Mouse (Mus musculus): Measurements from ENCODE around the gene Tbx10. TPM values are rescaled to one million over a fixed set of nuclear protein-coding genes. Genes with fewer than 3 reads are reported as not detected.

The Tbx10 gene
- polyA plus RNA-seq, 1 experiment from 2014 or later, result not detected

- Histone ChIP-seq H3K27ac (ENCODE audit: low read length) (no peak overlapping the region), H3K4me1 (ENCODE audit: insufficient read depth, low read depth, low read length) (peaks cover 5% of the 10 kb centered on the region; the same call in 1 of the 2 replicates), H3K36me3 (ENCODE audit: insufficient read depth, low read length) (peaks cover 10% of the 10 kb centered on the region), H3K4me3 (ENCODE audit: low read depth, low read length) (no peak overlapping the region), H3K9ac (replicated peaks; ENCODE audit: low read depth) (no peak overlapping the region), H3K27me3 (replicated peaks; ENCODE audit: insufficient read depth, low read length) (no peaks in the 10 kb centered on the region), H3K9me3 (ENCODE audit: low read length) (no peaks in the 10 kb centered on the region), H3K4me2 (replicated peaks; ENCODE audit: low read depth, low read length) (no peak overlapping the region)
- TF ChIP-seq CTCF (IDR thresholded peaks at IDR 0.05), result no peak
- 73% methylated on average over 12 of the region's 12 CpGs for WGBS
- ATAC-seq (no peak), DNase-seq (ENCODE audit: low spot score) (no peak)
Measured at GRCm38 (mm10) chr19:4003641-4004040, 11.1 kb downstream of the Tbx10 start.

DNA sequence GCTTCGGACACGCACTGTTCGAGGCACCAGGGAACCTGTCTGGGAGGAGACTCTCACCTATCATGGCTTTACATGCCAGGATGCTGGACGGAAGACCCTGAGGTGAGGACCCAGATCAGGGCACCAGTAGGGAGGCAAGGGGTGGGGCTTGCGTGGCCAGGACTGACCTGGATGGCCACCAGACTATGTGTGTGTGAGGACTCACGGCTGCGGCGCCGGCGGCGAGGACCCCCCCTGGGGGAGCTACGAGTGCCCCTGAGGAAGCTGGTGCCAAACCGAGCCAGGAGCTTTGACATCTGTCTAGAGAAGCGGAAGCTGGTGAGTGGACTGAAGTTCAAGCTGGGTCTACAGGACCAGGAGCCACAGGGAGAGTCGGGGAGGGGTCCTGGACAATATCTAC lies 11.8 kb downstream of the Tbx10 start:
- Histone ChIP-seq H3K4me3 (ENCODE audit: low read depth, low read length) (no peak overlapping the region), H3K36me3 (ENCODE audit: insufficient read depth, low read length) (peaks cover 17% of the 10 kb centered on the region), H3K27ac (ENCODE audit: low read length) (no peak overlapping the region), H3K4me2 (replicated peaks; ENCODE audit: low read depth, low read length) (no peak overlapping the region), H3K4me1 (ENCODE audit: insufficient read depth, low read depth, low read length) (peaks cover 5% of the 10 kb centered on the region; the same call in 1 of the 2 replicates), H3K27me3 (replicated peaks; ENCODE audit: insufficient read depth, low read length) (no peaks in the 10 kb centered on the region), H3K9ac (replicated peaks; ENCODE audit: low read depth) (no peak overlapping the region), H3K9me3 (ENCODE audit: low read length) (no peaks in the 10 kb centered on the region)
- WGBS, result 79% methylated on average over 15 of the region's 15 CpGs
- no peak for TF ChIP-seq CTCF (IDR thresholded peaks at IDR 0.05)
- TF ChIP-seq EP300 (IDR thresholded peaks at IDR 0.05), result no peak
- no peak for DNase-seq (ENCODE audit: low spot score)
- ATAC-seq, result no peak

DNA sequence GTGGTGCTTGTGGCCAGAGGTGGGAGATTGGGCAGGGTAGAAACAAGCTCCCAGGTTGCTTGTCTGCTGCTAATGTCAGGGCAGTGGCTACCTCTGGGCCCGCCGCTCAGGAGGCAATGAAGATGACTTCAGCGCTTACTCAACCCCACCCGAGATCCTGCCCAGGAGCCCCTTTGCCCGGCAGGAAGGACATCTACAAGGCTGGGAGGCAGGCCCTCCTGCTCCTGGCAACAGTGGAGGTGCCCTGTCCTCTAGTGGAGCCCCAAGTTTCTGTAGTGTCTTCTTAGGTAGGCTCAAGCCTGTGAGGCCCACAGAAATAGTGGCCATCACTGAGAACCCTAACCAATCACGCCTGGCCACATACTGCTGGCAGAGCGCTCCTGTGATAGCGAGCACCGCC lies 12.5 kb downstream of the Tbx10 start:
- no peak for ATAC-seq
- Histone ChIP-seq H3K4me2 (replicated peaks; ENCODE audit: low read depth, low read length) (no peak overlapping the region), H3K27ac (ENCODE audit: low read length) (no peak overlapping the region), H3K36me3 (ENCODE audit: insufficient read depth, low read length) (peaks cover 23% of the 10 kb centered on the region), H3K9ac (replicated peaks; ENCODE audit: low read depth) (no peak overlapping the region), H3K4me1 (ENCODE audit: insufficient read depth, low read depth, low read length) (peaks cover 5% of the 10 kb centered on the region; the same call in 1 of the 2 replicates), H3K9me3 (ENCODE audit: low read length) (no peaks in the 10 kb centered on the region), H3K4me3 (ENCODE audit: low read depth, low read length) (no peak overlapping the region), H3K27me3 (replicated peaks; ENCODE audit: insufficient read depth, low read length) (no peaks in the 10 kb centered on the region)
- WGBS, result 79% methylated on average over 9 of the region's 9 CpGs
- TF ChIP-seq CTCF (IDR thresholded peaks at IDR 0.05), result no peak
- no peak for TF ChIP-seq EP300 (IDR thresholded peaks at IDR 0.05)
- DNase-seq (ENCODE audit: low spot score), result no peak

DNA sequence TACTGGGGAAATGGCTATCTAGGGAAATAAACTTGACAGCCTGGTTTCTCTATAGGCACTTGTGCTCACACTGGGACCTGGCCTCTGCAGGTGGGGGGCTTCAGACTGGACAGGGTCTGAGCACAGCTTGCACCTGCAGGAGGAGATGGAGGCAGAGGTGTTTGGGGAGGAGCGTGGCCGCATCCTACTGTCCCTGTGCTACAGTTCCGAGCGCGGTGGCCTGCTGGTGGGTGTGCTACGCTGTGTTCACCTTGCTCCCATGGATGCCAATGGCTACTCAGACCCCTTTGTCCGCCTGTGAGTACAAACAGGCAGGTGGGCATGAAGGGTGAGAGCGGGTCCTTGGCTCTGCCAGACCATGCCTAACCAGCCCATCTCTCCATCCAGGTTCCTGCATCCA lies 13.4 kb downstream of the Tbx10 start:
- Histone ChIP-seq H3K4me2 (replicated peaks; ENCODE audit: low read depth, low read length) (no peak overlapping the region), H3K36me3 (ENCODE audit: insufficient read depth, low read length) (peaks cover 27% of the 10 kb centered on the region), H3K9ac (replicated peaks; ENCODE audit: low read depth) (no peak overlapping the region), H3K9me3 (ENCODE audit: low read length) (no peaks in the 10 kb centered on the region), H3K27me3 (replicated peaks; ENCODE audit: insufficient read depth, low read length) (no peaks in the 10 kb centered on the region), H3K4me3 (ENCODE audit: low read depth, low read length) (no peak overlapping the region), H3K27ac (ENCODE audit: low read length) (no peak overlapping the region), H3K4me1 (ENCODE audit: insufficient read depth, low read depth, low read length) (peaks cover 3% of the 10 kb centered on the region; the same call in 1 of the 2 replicates)
- no peak for DNase-seq (ENCODE audit: low spot score)
- 93% methylated on average over 8 of the region's 8 CpGs for WGBS
- no peak for TF ChIP-seq CTCF (IDR thresholded peaks at IDR 0.05)
- TF ChIP-seq EP300 (IDR thresholded peaks at IDR 0.05), result no peak
- ATAC-seq, result no peak

DNA sequence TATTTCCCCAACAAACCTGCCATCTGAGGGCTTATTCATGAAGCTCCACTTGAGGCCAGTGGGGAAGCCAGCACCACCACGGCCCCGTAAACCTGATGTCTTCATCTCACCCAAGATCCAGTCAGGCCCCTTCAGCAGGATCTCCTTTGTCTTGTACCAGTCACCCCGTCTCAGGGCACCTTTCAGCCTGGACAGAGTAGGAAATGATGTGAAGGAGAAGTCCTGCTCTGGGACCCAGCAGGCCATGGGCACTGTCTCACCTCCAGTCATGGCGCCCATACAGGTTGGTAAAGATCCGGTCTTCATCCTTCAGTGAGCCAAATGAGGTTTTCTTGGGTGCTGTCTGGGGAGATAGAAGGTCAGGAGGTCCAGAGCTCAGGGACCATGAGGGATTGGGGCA lies 18.5 kb downstream of the Tbx10 start:
- H3K4me1 ChIP-seq (ENCODE audit: insufficient read depth, low read depth, low read length), result peaks cover 5% of the 10 kb centered on the region; the same call in 1 of the 2 replicates
- no peaks in the 10 kb centered on the region for H3K9me3 ChIP-seq (ENCODE audit: low read length)
- H3K4me3 ChIP-seq (ENCODE audit: low read depth, low read length), result no peak overlapping the region
- no peak for DNase-seq (ENCODE audit: low spot score)
- H3K36me3 ChIP-seq (ENCODE audit: insufficient read depth, low read length), result peaks cover 23% of the 10 kb centered on the region
- H3K9ac ChIP-seq (replicated peaks; ENCODE audit: low read depth), result no peak overlapping the region
- no peaks in the 10 kb centered on the region for H3K27me3 ChIP-seq (replicated peaks; ENCODE audit: insufficient read depth, low read length)
- 91% methylated on average over 5 of the region's 5 CpGs for WGBS
- no peak overlapping the region for H3K4me2 ChIP-seq (replicated peaks; ENCODE audit: low read depth, low read length)
- ATAC-seq, result no peak
- no peak overlapping the region for H3K27ac ChIP-seq (ENCODE audit: low read length)
- TF ChIP-seq CTCF (IDR thresholded peaks at IDR 0.05) (no peak), EP300 (IDR thresholded peaks at IDR 0.05) (no peak)

DNA sequence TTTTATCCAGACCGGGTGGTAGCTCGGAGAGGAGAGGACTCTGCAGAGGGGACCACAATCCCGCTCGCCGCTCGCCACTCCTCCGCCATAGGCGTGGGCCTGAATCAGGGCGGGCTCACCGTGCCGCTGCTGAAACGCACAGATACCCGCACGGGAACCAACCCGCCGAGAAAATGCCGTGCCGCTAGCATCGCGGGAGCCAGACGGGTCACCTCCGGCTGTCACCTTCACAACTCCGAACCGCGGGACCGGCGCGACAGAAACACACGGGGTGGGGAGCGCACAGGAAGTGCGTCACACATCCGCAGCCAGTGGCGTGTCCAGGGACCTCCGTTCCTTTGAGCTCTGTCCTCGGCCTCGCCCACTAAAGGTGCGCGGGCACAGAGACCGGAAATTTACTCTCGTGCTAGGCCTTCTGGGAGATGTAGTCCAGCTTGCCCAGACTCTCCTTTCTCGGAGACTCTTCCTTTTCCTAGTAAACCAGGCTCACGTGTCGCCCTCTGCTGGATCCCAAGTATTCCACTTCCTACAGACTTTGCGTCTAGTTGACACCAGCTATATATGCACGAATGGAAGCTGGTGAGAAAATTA lies 20.0 kb downstream of the Tbx10 start, which contains the start of gene Ndufv1:
Gene Ndufv1, minus strand, starts transcription at position 375 of the 591 bp plus-strand sequence.
- TF ChIP-seq CTCF (IDR thresholded peaks at IDR 0.05), result peak; percentile 95
- peak; percentile 48; the same call in 1 of the 2 replicates for TF ChIP-seq EP300 (IDR thresholded peaks at IDR 0.05)
- under 1% methylated on average over 44 of the region's 45 CpGs for WGBS
- no peaks in the 10 kb centered on the region for H3K9me3 ChIP-seq (ENCODE audit: low read length)
- H3K9ac ChIP-seq (replicated peaks; ENCODE audit: low read depth), result peak within 1 kb of the TSS; percentile 76
- ATAC-seq (peak; percentile 99), DNase-seq (ENCODE audit: low spot score) (peak; percentile 100)
- peak within 1 kb of the TSS; percentile 72 for H3K4me2 ChIP-seq (replicated peaks; ENCODE audit: low read depth, low read length)
- H3K4me1 ChIP-seq (ENCODE audit: insufficient read depth, low read depth, low read length), result peaks cover 5% of the 10 kb centered on the region; the same call in 1 of the 2 replicates
- H3K27me3 ChIP-seq (replicated peaks; ENCODE audit: insufficient read depth, low read length), result no peaks in the 10 kb centered on the region
- peak within 1 kb of the TSS; percentile 66 for H3K4me3 ChIP-seq (ENCODE audit: low read depth, low read length)
- H3K27ac ChIP-seq (ENCODE audit: low read length), result peak within 1 kb of the TSS; percentile 79
- peaks cover 22% of the 10 kb centered on the region; the same call in 1 of the 2 replicates for H3K36me3 ChIP-seq (ENCODE audit: insufficient read depth, low read length)
